Mouse (Mus musculus): ENCODE data around the gene Asic2. TPM values are rescaled to one million over a fixed set of nuclear protein-coding genes. Genes with fewer than 3 reads are reported as not detected.
A peak's percentile ranks its signal among the peaks of the same experiment; 100 is the strongest.

The Asic2 gene
- total RNA-seq, 1 experiment from 2014 or later = 1.9 TPM

- no peak for DNase-seq
These were observed 13.9 kb downstream of the Asic2 start for GRCm38 (mm10) chr11:81954398-81954797.

DNA sequence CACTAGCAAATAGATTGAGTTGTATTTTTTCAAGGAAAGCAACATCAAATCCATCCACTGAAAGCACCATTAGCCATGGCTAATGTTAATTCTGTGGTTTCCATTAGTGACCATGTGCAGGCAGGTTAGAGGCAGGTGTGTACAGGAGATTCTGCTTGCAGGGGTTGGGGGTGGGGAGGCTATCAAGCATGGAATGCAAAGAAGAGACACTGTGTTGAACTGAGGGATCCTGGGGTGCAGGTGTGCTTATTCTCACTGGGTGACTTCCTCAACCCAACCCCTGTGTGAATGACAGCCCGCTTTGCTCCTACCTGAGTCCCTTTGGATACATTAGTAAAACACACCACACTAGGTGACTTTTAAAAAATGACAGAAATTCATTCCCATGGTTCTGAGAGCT, 20.2 kb downstream of the Asic2 start:
- no peak for DNase-seq

DNA sequence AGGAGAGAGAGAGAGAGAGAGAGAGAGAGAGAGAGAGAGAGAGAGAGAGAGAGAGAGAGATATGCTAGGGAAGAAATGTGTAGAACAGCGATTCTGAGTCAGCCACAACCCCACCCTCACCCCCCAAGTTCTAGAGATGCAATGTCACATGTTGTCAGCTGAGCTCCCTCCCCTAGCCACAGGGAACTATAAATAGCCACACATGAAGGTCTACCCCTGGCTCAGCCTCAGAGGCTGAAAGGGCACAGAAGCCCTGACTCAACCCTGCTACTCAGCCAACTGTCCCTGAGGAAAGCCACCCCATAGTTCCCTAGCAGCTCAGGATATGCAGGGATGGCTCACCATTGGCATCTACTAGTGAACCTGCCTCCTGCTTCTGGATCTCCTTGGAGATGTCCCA, 26.1 kb downstream of the Asic2 start:
- peak; percentile 41 for DNase-seq

DNA sequence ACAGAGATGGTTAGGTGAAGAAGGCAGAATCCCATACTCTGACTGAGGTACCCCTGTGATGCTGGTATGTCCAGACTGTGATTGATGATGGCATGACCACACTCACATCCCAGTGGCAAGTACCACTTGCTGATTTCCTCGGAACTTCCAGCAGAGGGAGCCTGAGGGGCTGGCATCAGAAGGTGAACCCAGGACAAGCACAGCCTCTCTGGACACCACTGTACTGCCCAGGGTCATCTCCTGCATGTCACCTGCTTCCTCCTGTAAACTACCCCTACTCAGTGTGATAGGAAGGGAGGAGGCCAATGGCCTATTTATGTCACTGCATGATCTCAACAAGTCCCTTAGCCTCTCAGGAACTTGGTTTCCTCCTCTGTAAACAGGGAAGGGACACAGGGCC, 27.3 kb downstream of the Asic2 start:
- peak; percentile 47 for DNase-seq

DNA sequence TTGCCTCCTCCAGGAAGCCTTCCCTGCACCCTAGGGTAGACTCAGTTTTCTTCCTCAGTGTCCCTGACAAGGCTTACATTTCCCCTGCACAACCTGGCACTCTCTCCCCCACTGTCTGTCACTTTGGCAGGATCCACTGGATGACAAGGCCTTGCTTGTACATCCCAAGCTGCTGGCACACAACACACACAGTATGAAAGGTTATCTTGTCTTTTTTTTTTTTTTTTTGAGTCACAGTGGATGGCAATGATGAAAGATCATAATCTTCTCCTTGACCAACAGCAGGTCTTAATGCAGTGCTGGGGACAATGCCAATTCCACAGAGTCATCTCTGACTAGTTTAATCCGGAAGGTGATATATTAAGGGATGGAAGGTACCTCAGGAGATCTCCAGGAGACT, 30.7 kb downstream of the Asic2 start:
- DNase-seq = peak; percentile 18

- DNase-seq = no peak
These were observed 41.9 kb downstream of the Asic2 start for GRCm38 (mm10) chr11:81926393-81926792.

DNA sequence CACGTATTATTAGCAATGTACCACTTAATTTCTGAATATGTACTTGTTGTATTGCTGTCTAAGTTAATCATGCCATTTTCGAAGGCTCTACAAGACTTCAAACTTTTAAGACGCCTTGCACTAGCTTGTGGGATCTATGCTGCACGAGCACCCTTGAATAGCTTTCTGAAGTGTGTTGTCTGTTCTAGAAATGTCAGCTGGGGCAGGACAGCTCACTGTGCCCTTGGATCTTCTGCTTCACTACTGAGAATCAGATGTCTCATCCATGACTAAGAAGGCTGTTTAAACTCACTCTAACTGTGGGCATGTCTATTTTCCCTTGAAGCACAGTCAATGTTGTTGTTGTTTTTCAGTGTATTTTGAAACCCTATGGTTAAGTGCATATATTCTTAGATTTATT, 44.6 kb downstream of the Asic2 start:
- DNase-seq = no peak

DNA sequence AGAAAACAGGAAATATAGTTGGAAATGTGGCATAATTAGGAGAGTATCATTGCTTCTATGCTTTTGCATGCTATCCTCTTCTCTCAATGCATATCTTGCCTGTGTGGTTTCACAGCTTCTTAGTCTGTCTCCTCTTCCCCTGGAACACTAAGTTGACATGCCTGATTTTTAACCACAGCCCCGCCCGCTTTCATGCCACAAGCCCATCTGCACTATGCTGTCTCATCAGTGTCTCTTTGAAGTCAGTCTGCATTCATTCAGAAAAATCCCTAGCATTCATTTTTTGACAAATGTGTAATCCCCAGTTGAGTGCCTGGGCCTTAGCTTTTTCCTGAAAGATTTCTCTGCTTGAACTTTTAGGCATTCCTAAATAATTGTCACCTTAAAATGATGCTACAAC, 45.2 kb downstream of the Asic2 start:
- DNase-seq = no peak

GRCm38 (mm10) chr11:81915501-81915900, 52.8 kb downstream of the Asic2 start:
- no peak for DNase-seq

- DNase-seq = no peak
These were observed 55.2 kb downstream of the Asic2 start for GRCm38 (mm10) chr11:81913071-81913470.

DNA sequence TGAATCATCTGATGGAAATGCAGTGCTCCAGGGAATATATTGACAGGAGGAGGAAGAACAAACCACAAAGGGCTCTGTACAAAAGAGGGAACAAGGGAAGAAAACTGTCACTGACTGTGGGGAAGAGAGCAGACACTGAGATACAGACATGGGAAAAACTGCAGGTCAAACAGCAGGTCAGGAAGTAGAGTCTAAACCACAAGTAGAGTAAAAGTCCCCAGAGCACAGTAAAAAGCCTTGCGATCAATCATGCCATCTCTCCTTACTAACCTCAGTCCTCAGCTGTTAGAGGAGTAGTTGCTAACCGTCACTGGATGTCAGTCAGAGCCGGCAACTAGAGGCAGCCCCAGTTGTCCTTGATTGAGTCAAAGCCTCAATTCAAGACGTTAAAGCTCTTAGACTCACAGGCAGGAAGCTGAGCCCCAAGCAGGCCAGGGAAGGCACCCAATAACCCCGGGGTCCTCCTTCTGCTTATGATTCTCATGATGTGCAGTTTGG, 58.8 kb downstream of the Asic2 start:
- DNase-seq = no peak

- no peak for DNase-seq
These were observed 59.5 kb downstream of the Asic2 start for GRCm38 (mm10) chr11:81908760-81909159.

- DNase-seq = no peak
These were observed 65.9 kb downstream of the Asic2 start for GRCm38 (mm10) chr11:81902318-81902717.

DNA sequence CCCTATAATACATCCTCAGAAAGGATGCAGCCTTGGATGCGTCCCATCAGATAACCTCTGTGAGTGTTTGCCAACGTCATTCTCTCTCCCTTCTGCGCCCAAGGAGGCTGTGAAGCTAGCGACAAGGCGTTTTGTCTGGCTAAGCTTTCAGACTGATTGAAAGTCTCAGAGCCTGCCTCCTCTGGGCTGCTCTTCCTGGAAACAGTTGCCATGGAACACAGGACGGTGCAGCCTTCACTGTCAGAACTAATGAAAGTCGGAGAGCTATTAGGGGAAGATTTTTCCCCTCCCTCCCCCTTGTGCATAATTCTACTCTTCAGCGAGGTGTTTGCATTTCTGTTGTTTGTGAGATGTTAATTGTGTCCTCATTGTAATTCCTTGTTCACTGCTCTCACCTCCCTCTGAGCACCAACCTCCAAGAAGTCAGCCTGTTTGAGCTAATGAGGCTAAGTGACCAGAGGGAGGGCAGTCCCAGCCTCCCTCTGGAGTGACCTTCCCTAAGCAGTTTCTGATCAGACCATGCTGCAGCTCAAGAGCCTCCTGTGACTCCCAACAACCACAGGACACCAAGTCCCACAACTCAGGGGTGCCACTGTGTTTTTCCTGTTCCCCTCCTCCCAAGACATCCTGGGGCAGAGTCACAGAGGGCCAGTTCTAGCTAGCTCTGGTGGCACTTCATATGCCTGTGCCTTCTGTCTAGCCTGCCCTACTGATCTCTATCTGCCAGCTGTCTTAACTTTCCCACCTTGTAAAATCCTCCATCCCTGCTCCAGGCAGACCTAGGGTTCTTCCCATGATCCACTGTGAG, 70.5 kb downstream of the Asic2 start:
- peak; percentile 16 for DNase-seq

GRCm38 (mm10) chr11:81896511-81896910, 71.7 kb downstream of the Asic2 start:
- DNase-seq = no peak

DNA sequence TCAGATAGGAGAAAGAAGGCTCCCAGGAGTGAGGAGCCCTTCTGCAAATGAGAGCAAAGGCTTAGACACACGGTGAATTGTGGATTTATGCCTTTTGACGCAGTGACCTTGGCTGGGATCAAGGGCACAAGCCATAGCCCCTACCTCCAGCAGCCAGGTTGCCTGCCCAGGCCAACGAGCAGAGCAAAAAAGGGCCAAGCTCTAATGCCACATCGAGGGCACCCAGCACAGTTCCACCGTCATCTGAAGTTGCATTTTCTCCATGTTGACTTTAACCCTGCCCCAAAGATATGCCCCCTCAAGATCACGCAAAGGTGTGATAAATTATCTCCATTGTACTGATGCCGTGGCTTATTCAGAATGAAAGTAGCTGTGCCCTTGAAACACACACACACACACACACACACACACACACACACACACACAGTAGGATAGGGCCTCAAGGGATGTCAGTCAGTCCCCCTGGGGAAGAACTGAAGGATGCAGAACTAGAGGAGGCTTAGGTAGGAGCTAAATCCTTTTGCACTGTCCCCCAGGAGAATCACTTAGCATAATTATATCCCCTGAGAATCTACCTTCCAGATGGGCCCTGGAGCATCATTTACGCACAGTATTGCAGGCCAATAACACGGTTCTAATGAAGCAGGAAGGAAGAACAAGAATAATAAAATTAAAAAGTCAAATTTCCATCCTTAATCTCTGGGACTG, 96.6 kb downstream of the Asic2 start:
- no peak for DNase-seq

DNA sequence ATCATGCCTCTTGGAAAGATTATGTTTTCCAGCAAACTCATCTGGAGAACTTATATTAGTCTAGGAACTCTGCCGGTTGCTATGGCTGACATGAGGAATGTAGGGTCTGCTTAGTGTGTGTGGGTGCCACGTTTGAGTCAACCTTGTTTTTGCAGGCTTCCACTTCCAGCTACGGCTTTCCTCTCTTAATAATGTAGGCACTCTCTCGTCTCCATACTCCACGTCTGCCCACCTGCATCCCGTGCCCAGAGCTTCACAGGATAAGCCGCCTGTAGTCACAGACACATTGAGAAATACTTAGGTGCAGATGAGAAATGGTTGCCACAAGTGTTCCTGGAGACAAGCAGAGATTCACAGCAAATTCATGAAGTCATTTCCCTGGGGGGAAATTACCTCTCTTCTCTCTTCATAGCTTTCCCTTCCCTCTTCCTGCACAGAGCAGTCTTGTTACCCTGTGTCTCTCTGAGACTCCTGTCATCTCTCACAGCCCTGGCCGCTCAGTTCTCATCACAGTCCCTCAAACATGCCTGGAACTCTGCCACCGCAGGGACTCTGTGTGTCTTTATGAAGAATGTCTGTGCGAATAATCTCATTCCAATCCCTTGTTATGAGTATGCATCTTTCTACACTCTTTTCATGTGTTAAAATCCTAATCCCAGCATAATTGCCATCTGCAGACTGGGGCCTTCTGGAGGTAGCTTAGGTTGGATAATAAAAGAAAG, 102.4 kb downstream of the Asic2 start:
- DNase-seq = no peak

- DNase-seq = no peak
These were observed 107.8 kb downstream of the Asic2 start, which contains the start of gene 5530401A14Rik for GRCm38 (mm10) chr11:81860250-81860972. Gene 5530401A14Rik, plus strand, starts transcription at chr11:81860673.

- DNase-seq = no peak
These were observed 120.3 kb downstream of the Asic2 start for GRCm38 (mm10) chr11:81847773-81848490.

- no peak for DNase-seq
These were observed 122.6 kb downstream of the Asic2 start for GRCm38 (mm10) chr11:81845686-81846036.

DNA sequence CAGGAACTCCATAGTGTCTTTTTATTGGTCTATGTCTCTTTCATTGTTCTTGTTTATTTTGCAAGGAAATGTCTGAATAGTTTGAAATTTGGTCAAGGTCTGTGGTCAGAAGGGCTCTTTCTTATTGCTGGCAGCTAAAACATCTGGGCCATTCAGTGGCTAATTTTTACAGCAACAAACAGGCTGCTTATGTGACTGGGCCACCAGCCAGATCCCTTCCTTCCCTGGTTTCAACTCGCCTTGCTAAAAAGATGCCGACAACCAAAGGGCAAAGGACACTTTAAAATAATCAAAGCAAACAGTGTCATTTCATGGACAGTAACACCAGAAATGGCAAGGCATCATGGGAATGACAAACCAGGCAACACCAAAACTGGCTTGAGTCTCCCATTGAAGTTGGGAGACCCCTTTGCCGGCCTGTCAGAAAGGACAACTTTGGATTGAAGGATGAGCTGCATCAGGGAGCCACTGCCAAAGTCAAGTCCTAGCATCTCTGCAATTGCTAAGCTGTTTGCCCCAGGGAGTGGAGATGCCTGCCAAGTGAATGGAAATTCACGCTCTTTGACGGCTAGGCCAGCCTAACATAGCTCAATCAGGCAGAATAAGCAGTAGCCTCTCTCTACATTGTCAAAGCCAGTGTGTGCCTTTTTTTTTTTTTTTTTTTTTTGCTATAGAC, 123.1 kb downstream of the Asic2 start:
- DNase-seq = peak; percentile 26
